ENCODE assay signal across 10 mouse cellular contexts in the genomic region with DNA sequence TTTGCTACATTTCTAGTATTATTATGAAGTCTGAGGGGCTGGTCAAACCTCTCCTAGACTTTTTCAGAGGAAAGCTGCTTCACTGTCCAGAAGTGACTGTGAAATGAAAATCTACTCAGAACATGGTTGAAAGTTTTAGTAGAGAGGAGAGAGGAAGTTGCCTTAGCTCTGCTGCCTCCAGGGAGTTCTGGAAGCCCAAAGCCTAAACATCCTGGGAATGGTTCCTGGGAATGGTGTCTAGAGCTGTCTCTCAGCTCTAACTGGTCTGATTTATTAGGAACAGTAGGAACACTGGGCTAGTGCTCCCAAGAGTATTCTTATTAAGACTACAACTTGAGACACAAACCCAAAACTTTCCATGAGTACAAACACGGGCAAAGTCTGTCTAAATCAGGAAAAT. TPM values are rescaled to one million over a fixed set of nuclear protein-coding genes. Genes with fewer than 3 reads are reported as not detected.
DNase-seq lines count a peak whose midpoint lies in the region; ATAC-seq and TF ChIP-seq lines count a peak whose summit lies in the region.
"Had no signal": no experiment of that assay in that cellular context is flagged by ENCODE, and none has a peak within 500 bp of the region (broad histone marks: within the 10 kb centered on the region; RNA-seq: fewer than 3 reads in every experiment).

No protein-coding gene starts in this region.

- H3K27me3 ChIP-seq in intestine, postnatal 0 days (replicated peaks; ENCODE audit: control insufficient read depth, insufficient read depth, low read length) = no peaks in the 10 kb centered on the region
- no peaks in the 10 kb centered on the region for H3K27me3 ChIP-seq in hindbrain, postnatal 0 days (ENCODE audit: insufficient read depth, low read length)
- H3K27me3 ChIP-seq: hindbrain, embryonic 13.5 days had no signal

- H3K9me3 ChIP-seq in intestine, postnatal 0 days (ENCODE audit: control insufficient read depth) = no peaks in the 10 kb centered on the region
- H3K9me3 ChIP-seq in hindbrain, postnatal 0 days (ENCODE audit: low read length) = no peaks in the 10 kb centered on the region
- H3K9me3 ChIP-seq: hindbrain, embryonic 13.5 days had no signal

- no peak overlapping the region for H3K4me3 ChIP-seq in intestine, postnatal 0 days (ENCODE audit: low read depth, low read length)
- H3K4me3 ChIP-seq in hindbrain, postnatal 0 days (ENCODE audit: low read length) = no peak overlapping the region
- H3K4me3 ChIP-seq: hindbrain, embryonic 13.5 days had no signal

- H3K4me1 ChIP-seq in intestine, postnatal 0 days (replicated peaks; ENCODE audit: control insufficient read depth, insufficient read depth, low read length) = no peaks in the 10 kb centered on the region
- H3K4me1 ChIP-seq in hindbrain, postnatal 0 days (ENCODE audit: insufficient read depth, low read length) = no peaks in the 10 kb centered on the region
- H3K4me1 ChIP-seq: hindbrain, embryonic 13.5 days had no signal

- H3K4me2 ChIP-seq in intestine, postnatal 0 days (replicated peaks; ENCODE audit: low read depth) = peak overlapping the region; percentile 10; the same call in 1 of the 2 replicates
- H3K4me2 ChIP-seq in hindbrain, postnatal 0 days (ENCODE audit: low read depth, low read length) = no peak overlapping the region
- H3K4me2 ChIP-seq: hindbrain, embryonic 13.5 days had no signal

- TF ChIP-seq CTCF in intestine, postnatal 0 days (IDR thresholded peaks at IDR 0.05; ENCODE audit: low read depth) = no peak
- TF ChIP-seq CTCF in hindbrain, postnatal 0 days (IDR thresholded peaks at IDR 0.05; ENCODE audit: low read depth) = no peak

- peak; percentile 34 for DNase-seq in gastrocnemius, adult 18-20 months (ENCODE audit: low spot score)
- no peak for DNase-seq in gastrocnemius, adult 8-10 months (ENCODE audit: low spot score in 2 of 2)
- peak; percentile 64 for DNase-seq in fibroblast of lung, adult 2 months (ENCODE audit: low read depth)
- DNase-seq in lung, postnatal 10 days = peak; percentile 50
- no peak for DNase-seq in hindbrain, postnatal 0 days (ENCODE audit: low spot score)
- DNase-seq in frontal cortex, postnatal 10 days (ENCODE audit: low spot score in 2 of 2) = no peak
- DNase-seq in layer of hippocampus, adult 9-11 months = no peak
- DNase-seq: cerebellum, adult 9-11 months had no signal

- ATAC-seq in intestine, postnatal 0 days = no peak
- no peak for ATAC-seq in hindbrain, postnatal 0 days

- no peak overlapping the region for H3K27ac ChIP-seq in intestine, postnatal 0 days (ENCODE audit: low read depth, low read length)
- no peak overlapping the region for H3K27ac ChIP-seq in hindbrain, postnatal 0 days
- H3K27ac ChIP-seq: hindbrain, embryonic 13.5 days had no signal

- WGBS in intestine, postnatal 0 days = 51% methylated on average over 1 of the region's 1 CpGs
- 90% methylated on average over 1 of the region's 1 CpGs for WGBS in hindbrain, postnatal 0 days

- no peak overlapping the region for H3K9ac ChIP-seq in intestine, postnatal 0 days (ENCODE audit: low read depth, low read length)
- no peak overlapping the region for H3K9ac ChIP-seq in hindbrain, postnatal 0 days (replicated peaks; ENCODE audit: low read length)
- H3K9ac ChIP-seq: hindbrain, embryonic 13.5 days had no signal

- H3K36me3 ChIP-seq in intestine, postnatal 0 days (ENCODE audit: control insufficient read depth, insufficient read depth) = no peaks in the 10 kb centered on the region
- H3K36me3 ChIP-seq in hindbrain, postnatal 0 days (ENCODE audit: insufficient read depth, low read length) = no peaks in the 10 kb centered on the region
- H3K36me3 ChIP-seq: hindbrain, embryonic 13.5 days had no signal

RNA-seq across cellular contexts. Expression of a gene that starts 2.3 kb away (rescaled TPM):
- 10 to 100 TPM in 1 of 2 experiments, 1 to 10 TPM in 1; 7.6 to 14.9 TPM for total RNA-seq in gastrocnemius, adult 18-20 months (2021)
- 10 to 100 TPM in 2 of 4 experiments, 1 to 10 TPM in 2; 6.7 to 15.4 (median 9.9) TPM for total RNA-seq in gastrocnemius, adult 8-10 months (2022)
- 45.9 and 46.8 TPM in 2 replicates for polyA plus RNA-seq in intestine, postnatal 0 days (2015; fragmentation: Nextera tagmentation; extraction: Ambion mirVana)
- 0.21 and 0.40 TPM in 2 replicates for total RNA-seq in hindbrain, postnatal 0 days (2014; rRNA removed)
- 0.93 and 1.0 TPM in 2 replicates for polyA plus RNA-seq in hindbrain, postnatal 0 days (2015; fragmentation: Nextera tagmentation; extraction: Ambion mirVana)

RNA-seq across cellular contexts. Expression of a gene that starts 35.7 kb away (rescaled TPM):
- 1 to 10 TPM in 1 of 2 experiments, under 1 TPM in 1; 0.82 to 2.1 TPM for total RNA-seq in gastrocnemius, adult 18-20 months (2021)
- total RNA-seq in gastrocnemius, adult 8-10 months (2022) = 1 to 10 TPM in 2 of 4 experiments, under 1 TPM in 2; 0.68 to 3.6 (median 1.8) TPM
- polyA plus RNA-seq in intestine, postnatal 0 days (2015; fragmentation: Nextera tagmentation; extraction: Ambion mirVana) = 0.22 and 0.33 TPM in 2 replicates
- total RNA-seq in hindbrain, postnatal 0 days (2014; rRNA removed) = 1.4 and 1.5 TPM in 2 replicates
- polyA plus RNA-seq in hindbrain, postnatal 0 days (2015; fragmentation: Nextera tagmentation; extraction: Ambion mirVana) = 1.4 and 2.0 TPM in 2 replicates

RNA-seq across cellular contexts. Expression of a gene that starts 41.9 kb away (rescaled TPM):
- 1 to 10 TPM; 6.7 to 9.3 TPM for total RNA-seq in gastrocnemius, adult 18-20 months (2021)
- total RNA-seq in gastrocnemius, adult 8-10 months (2022) = 1 to 10 TPM; 3.7 to 7.9 (median 5.6) TPM
- polyA plus RNA-seq in intestine, postnatal 0 days (2015; fragmentation: Nextera tagmentation; extraction: Ambion mirVana) = 1.1 and 1.7 TPM in 2 replicates
- total RNA-seq in hindbrain, postnatal 0 days (2014; rRNA removed) = 2.6 and 4.6 TPM in 2 replicates
- polyA plus RNA-seq in hindbrain, postnatal 0 days (2015; fragmentation: Nextera tagmentation; extraction: Ambion mirVana) = 2.9 and 3.0 TPM in 2 replicates

RNA-seq across cellular contexts. Expression of a gene that starts 53.4 kb away (rescaled TPM):
- total RNA-seq in gastrocnemius, adult 18-20 months (2021) = 1 to 10 TPM; 1.4 to 1.6 TPM
- total RNA-seq in gastrocnemius, adult 8-10 months (2022) = 1 to 10 TPM; 1.3 to 2.0 (median 1.7) TPM
- polyA plus RNA-seq in intestine, postnatal 0 days (2015; fragmentation: Nextera tagmentation; extraction: Ambion mirVana) = 0.55 and 0.57 TPM in 2 replicates
- 0.14 and 0.16 TPM in 2 replicates for total RNA-seq in hindbrain, postnatal 0 days (2014; rRNA removed)
- 0.51 and 0.64 TPM in 2 replicates for polyA plus RNA-seq in hindbrain, postnatal 0 days (2015; fragmentation: Nextera tagmentation; extraction: Ambion mirVana)

Comparison
In these comparisons a context has a peak if more than half of its experiments do, and no peak if none do; other contexts are left out.
1. DNase-seq: peak in gastrocnemius, adult 18-20 months (single experiment), fibroblast of lung, adult 2 months (single experiment) and lung, postnatal 10 days (single experiment); none in gastrocnemius, adult 8-10 months (0 of 2), hindbrain, postnatal 0 days (single experiment), frontal cortex, postnatal 10 days (0 of 2) and layer of hippocampus, adult 9-11 months (single experiment).